Mouse (Mus musculus): ENCODE measurements at regions not wholly inside any gene's neighbourhood (a gene's known extent, or its start where the extent isn't known, plus 50 kb on each side); places are given as distances from the start of the nearest gene placed in this dataset.

GRCm38 (mm10) chr4:64901091-64901845 lies 222.7 kb upstream of the Pappa start:
- H3K36me3 ChIP-seq, result no peaks in the 10 kb centered on the region
- no peaks in the 10 kb centered on the region for H3K4me1 ChIP-seq
- H3K4me3 ChIP-seq, result no peak overlapping the region
- 52% methylated on average over 5 of the region's 5 CpGs for WGBS (ENCODE audit: insufficient replicate concordance)
- H3K4me2 ChIP-seq, result no peak overlapping the region
- no peaks in the 10 kb centered on the region for H3K9me3 ChIP-seq (replicated peaks)
- no peak overlapping the region for H3K9ac ChIP-seq
- ATAC-seq, result no peak
- H3K27me3 ChIP-seq (replicated peaks), result no peaks in the 10 kb centered on the region
- H3K27ac ChIP-seq, result no peak overlapping the region

DNA sequence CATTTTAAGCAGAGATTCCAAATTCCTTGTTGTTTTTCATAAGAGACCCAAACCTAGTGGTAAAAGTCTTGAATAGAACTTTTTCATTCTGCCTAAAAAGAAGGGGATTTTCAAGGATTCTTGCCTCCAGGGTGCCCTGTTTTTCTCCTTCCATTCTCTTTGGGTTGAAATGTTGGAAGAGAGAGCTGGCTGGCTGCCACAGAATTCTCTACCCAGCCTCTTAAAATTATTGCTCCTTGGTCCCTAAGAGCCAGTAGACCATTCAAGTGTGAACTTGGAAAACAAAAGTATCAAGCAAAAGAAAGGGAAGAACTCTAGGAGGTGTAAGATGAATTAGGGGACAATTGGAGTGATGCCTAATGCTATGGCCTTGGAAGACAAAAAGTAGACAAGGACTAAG lies 200.2 kb upstream of the Pappa start:
- Histone ChIP-seq H3K4me3 (no peak overlapping the region), H3K4me1 (no peaks in the 10 kb centered on the region)

DNA sequence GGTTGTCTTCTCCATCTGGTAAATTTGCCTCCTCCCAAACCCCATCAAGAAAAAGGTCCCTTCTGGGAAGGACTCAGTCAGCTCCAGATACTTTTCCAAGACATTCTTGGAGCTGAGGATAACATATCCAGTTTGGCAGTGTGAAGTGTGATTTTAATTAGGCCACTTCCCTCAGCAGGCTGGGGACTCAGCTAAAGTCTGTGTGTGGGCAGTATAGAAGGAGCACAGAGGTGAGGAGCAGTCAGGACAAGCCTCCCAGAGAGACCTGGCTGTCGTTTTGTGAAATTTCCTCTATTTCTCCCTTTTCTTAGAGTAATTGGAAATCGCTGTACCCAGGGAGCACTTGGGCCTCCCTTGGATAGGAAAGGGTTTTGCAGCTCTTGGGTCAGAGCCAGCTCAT lies 195.4 kb upstream of the Pappa start:
- Histone ChIP-seq H3K36me3 (no peaks in the 10 kb centered on the region), H3K9me3 (replicated peaks) (no peaks in the 10 kb centered on the region), H3K9ac (no peak overlapping the region), H3K27me3 (replicated peaks) (no peaks in the 10 kb centered on the region), H3K4me3 (no peak overlapping the region), H3K27ac (no peak overlapping the region), H3K4me1 (no peaks in the 10 kb centered on the region), H3K4me2 (no peak overlapping the region)
- WGBS (ENCODE audit: insufficient replicate concordance), result 42% methylated on average over 2 of the region's 2 CpGs
- no peak for ATAC-seq

More for the DNA sequence above, 200.2 kb upstream of the Pappa start:
- no peaks in the 10 kb centered on the region for H3K36me3 ChIP-seq
- no peak for ATAC-seq
- no peak overlapping the region for H3K9ac ChIP-seq
- no peaks in the 10 kb centered on the region for H3K9me3 ChIP-seq (replicated peaks)
- no peaks in the 10 kb centered on the region for H3K27me3 ChIP-seq (replicated peaks)
- no peak overlapping the region for H3K4me2 ChIP-seq
- no peak overlapping the region for H3K27ac ChIP-seq

- ATAC-seq, result no peak
- H3K27me3 ChIP-seq (replicated peaks), result no peaks in the 10 kb centered on the region
- H3K4me3 ChIP-seq, result no peak overlapping the region
- H3K36me3 ChIP-seq, result no peaks in the 10 kb centered on the region
- H3K4me1 ChIP-seq, result no peaks in the 10 kb centered on the region
- H3K27ac ChIP-seq, result no peak overlapping the region
- H3K9me3 ChIP-seq (replicated peaks), result no peaks in the 10 kb centered on the region
- H3K9ac ChIP-seq, result no peak overlapping the region
- H3K4me2 ChIP-seq, result no peak overlapping the region
Observed at GRCm38 (mm10) chr4:64945547-64945946, 178.4 kb upstream of the Pappa start.

DNA sequence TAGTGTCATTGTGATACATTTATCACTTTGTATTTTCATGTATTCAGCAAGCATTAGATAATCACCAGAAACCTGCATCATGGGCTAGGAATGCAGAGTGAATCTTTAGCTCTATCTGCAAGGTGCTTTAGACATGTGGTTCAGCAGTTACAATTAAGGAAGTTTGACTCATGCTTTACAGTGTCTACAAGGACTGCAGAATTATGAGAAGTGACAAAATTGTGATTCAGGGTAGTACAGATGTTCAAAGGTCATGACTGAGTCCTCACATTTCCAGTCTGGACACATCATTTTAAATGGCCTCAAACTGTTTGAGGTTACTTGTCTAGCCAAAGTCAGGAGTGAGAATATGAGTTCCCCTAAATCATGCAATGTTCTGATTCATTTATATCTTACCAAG lies 171.3 kb upstream of the Pappa start:
- Histone ChIP-seq H3K4me2 (no peak overlapping the region), H3K9ac (no peak overlapping the region), H3K36me3 (no peaks in the 10 kb centered on the region), H3K27me3 (replicated peaks) (no peaks in the 10 kb centered on the region), H3K4me1 (no peaks in the 10 kb centered on the region), H3K9me3 (replicated peaks) (no peaks in the 10 kb centered on the region), H3K27ac (no peak overlapping the region), H3K4me3 (no peak overlapping the region)
- ATAC-seq, result no peak

DNA sequence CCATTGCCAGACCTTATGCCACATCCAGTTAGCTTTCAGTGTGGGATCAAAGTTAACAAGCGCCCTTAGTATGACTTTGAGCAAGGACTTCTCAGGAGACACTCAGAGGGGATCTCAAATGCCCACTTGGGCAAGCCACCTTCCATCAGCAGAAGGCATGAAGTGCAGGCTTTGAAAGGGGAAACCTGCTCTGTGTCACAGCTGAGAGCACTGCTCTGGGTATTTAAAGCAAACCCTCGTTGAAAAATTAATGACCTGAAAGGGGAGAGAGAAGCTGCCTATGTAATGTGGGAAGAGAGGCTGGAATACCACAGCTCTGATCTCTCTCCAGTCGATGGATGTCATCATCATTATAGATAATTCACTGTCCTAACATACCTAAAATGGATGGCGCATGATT lies 165.1 kb upstream of the Pappa start:
- no peak overlapping the region for H3K27ac ChIP-seq
- no peaks in the 10 kb centered on the region for H3K36me3 ChIP-seq
- no peaks in the 10 kb centered on the region for H3K9me3 ChIP-seq (replicated peaks)
- H3K4me3 ChIP-seq, result no peak overlapping the region
- ATAC-seq, result no peak
- H3K9ac ChIP-seq, result no peak overlapping the region
- WGBS (ENCODE audit: insufficient replicate concordance), result 56% methylated on average over 4 of the region's 4 CpGs
- no peaks in the 10 kb centered on the region for H3K4me1 ChIP-seq
- no peaks in the 10 kb centered on the region for H3K27me3 ChIP-seq (replicated peaks)
- H3K4me2 ChIP-seq, result no peak overlapping the region

DNA sequence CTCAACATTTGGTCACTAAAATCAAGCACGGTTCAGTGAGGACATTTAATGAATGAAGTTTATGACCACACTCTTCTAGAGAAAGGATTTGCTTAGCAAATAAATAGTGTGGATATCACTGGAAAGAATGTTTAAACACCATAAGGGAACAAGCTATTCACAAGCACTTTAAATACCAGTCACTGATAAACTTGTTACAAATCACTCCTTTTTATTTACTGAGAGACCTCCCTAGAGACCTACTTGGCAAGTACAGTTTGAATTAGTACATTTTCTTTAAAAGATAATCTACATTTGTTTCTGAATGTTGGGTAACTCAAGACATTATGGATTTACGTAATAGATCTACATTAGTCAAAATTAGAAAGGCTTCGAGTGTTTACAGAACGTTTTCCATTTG lies 162.2 kb upstream of the Pappa start:
- no peaks in the 10 kb centered on the region for H3K27me3 ChIP-seq (replicated peaks)
- H3K4me2 ChIP-seq, result no peak overlapping the region
- no peak overlapping the region for H3K27ac ChIP-seq
- no peak overlapping the region for H3K9ac ChIP-seq
- 62% methylated on average over 4 of the region's 4 CpGs for WGBS (ENCODE audit: insufficient replicate concordance)
- no peaks in the 10 kb centered on the region for H3K4me1 ChIP-seq
- no peaks in the 10 kb centered on the region for H3K36me3 ChIP-seq
- no peaks in the 10 kb centered on the region for H3K9me3 ChIP-seq (replicated peaks)
- H3K4me3 ChIP-seq, result no peak overlapping the region
- no peak for ATAC-seq

Measured in liver, embryonic 12.5 days (tissue).